Mouse (Mus musculus) spleen, adult 12 weeks (tissue): ENCODE measurements around the gene Lpar1.

Experiments
- DNase-seq: peaks from one replicate; pipeline ENCODE4 v3.0.0; 2022; ENCODE audit warnings: low spot score

The Lpar1 gene

DNA sequence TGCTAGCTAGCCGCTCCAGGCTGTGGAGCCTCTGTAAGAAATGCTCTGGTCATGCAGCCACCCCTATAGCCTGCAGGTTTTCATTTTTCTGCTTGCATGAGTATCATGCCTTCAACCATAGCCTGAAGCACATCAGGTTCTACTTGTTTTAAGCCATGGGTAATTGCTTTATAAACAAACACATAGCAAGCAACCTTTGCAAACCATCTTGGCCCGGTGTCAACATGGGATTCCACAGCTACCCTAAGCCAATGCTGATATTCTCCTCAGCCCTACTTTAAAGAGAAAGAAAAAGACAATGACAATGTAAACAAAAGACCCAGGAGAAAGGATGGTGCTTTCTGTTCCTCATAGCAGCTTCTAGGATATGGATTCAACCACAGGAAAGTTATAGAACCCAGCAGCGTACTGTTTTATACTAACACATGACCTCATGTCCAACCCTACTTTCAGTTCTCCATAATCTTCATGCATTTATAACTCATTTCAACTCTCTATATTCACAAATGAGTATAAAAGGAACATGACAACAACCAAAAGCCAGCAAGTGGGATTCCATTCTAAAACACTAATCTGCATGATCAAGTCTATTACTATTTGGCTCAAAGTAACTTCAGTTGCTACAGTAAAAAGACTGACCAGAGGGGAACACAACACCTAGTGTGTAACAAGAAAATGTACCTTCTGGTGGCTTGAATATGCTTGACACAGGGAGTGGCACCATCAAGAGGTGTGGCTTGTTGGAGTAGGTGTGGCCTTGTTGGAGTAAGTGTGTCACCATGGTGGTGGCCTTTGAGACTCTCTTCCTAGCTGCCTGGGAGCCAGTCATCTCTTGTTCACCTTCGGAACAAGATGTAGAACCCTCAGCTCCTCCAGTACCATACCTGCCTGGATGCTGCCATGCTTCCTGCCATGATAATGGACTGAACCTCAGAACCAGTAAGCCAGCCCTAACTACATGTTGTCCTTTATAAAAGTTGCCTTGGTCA, 46.9 kb downstream of the Lpar1 start:
- no peak for DNase-seq

DNA sequence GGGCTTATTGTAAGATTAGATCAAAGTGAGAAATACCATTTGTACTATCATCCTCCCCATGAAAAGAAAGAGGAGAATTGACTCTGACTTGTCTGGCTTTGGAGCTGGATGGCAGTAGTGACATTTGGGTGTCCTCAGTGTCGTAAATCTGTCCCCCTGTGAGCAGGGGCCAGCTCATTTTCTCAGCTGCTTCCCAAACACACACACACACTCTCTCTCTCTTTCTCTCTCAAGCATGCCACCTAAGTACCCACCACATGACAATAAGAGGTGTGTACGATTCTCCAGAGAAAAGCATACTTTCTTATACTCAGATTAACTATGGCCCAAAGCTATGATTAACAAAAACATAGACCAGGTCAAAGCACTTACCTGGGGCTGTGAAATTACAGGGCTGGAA, 49.4 kb downstream of the Lpar1 start:
- no peak for DNase-seq

DNA sequence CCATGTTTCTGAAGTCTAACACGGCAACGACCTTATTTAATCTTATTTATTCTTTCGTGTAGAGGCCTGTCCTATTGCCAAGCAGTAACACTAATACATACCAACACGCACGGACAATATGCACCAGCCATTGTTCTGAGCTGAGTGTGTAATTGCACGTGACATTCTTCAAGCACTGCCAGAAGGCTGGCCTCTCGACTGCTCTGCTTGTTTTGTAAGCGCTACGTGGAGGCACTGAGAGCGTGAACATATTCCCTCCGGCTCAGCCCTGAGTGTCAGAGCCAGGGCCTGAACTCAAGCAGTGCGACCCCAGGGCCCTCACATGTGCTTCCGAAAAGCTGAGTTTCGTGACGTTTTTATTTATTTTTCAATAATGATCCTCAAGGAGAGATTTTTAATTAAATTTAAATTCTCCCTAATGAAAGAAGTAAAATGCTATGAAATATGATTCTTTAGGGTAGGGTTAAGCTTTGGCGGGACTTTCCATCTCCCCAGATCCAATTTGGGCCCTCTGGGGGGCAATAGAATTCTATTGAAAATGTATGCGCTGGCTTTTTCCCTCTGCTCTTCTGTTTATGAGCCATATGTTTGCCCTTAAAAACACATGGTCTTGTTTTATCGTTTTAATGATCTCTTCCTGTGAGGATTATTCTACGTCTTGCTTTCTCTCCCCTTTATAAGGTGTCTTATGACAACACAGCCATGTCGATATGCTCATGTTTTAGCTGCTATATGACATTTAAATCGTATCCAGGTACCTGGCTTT, 52.5 kb downstream of the Lpar1 start:
- no peak for DNase-seq

DNA sequence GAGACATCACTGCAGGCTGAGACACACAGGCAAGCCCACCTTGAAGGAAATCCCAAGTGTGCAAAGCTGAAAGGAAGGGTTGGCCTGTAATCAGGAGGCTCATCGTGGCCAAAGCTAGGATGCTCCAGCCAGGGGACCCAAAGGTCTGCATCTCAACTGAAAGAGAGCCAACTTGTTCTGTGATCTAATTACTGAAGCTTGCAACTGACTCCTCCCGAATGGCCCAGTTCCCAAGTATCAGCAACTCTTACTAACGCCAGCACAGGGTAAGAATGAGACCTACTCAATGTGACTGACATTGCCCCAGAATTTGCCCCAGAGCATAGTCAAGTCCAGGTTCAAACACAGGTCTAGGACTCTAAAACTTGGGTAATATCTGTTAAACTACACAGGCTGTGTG, 53.9 kb downstream of the Lpar1 start:
- no peak for DNase-seq

DNA sequence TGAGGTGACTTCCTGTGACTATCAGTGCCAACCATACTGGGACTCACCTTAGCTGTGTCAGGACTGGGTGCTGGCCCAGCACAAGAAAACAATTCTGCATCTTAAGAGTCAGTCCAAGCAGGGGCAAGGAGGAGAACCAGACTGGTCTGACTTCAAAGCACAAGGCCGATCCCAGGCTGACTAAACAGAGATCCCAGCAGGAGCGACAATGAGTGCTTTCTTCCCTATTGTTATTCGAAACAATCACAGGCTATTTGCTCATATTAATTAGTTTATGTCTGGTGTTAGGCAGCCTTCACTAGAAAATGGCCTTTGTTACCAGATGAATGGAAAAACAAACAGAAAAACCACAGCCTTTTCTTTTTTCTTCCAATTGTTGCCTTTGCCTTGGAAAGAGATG, 54.5 kb downstream of the Lpar1 start:
- no peak for DNase-seq

DNA sequence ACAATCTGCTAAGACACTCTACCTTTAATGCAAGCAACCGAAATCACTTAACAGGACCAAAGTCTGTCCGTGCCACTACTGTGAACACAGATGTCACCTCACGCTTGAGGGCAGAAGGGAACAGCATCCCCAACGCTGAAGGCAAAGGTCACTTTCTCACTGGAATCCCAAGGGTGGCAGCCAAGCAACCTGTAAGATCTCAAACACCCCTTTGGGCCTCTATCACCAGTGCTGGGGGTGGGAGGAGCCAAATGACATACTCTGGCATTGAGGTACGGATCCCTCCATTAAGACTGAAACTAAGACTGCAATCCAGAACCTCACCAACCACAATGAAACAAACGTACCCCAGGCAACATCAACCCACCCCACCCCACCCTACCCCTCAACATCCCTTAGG, 55.0 kb downstream of the Lpar1 start:
- DNase-seq: no peak

DNA sequence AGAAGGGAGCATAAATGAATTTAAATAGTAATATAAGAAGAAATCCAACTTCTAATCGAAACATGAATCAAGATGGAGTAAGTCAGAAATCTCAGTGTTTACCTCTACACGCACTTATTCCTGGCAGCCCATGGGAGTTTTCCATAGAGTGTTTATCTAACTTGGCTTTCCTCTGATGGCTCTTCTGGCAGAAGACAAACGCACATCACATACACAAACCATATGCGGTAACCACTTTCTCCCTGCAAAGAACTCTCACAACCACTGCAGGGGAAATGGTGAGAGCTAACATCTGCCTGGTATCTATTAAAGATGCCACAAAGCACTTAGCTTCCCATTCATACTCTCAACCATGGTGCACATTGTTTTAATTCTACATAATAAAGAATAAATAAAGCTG, 56.4 kb downstream of the Lpar1 start:
- DNase-seq: no peak

DNA sequence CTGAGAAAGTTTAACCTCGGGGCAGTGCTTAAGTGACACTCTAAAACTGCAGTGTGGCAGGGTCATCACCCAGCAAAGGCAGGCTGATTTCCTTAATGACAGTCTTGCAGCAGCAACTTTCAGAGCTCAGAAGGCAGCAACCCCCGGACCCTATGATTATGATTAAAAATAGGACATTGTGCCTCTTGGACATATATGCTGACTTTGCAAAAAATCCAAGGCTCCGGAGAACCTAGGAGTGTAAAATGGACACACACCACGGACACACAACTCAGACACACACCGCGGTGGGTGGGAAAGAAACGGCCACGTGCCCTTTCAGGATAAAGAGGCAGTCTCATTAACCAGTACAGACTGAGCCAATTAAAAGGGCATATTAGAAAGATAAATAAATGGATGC, 57.0 kb downstream of the Lpar1 start:
- no peak for DNase-seq

DNA sequence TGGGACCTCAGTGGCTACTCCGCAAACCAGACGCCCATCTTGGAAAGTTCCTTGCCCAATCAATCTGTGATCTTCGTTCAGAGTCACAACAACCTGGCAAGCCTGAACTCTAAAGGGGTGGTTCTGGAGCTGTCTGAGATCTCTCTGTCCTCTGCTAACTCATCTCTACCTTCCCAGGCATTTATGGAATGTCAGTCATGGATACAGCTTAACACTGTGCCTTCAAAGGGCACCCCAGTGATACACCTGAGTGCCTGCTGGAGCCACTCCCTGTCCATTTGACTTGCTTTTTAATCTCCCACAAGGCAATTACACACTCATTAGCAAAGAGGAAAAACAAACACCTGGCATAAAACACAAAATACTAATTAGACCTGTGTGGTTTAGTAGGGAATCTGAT, 62.0 kb downstream of the Lpar1 start:
- DNase-seq: no peak

DNA sequence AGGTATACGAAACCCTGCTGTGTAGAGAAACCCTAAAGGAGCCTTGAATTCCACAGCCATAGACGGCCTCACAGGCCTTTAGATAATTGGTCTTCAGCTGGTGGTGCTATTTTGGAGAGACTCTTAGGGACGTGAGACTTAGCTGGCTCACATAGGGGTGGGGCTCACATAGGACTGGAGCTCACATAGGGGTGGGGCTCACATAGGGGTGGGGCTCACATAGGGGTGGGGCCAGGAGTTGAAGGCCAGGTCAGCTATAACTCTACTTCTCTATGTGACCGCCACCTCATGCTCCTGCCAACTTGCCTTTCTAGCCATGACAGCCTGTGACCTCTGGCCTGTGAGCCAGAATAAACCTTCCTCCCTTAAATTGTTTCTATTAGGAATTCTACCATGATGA, 63.3 kb downstream of the Lpar1 start:
- DNase-seq: no peak

DNA sequence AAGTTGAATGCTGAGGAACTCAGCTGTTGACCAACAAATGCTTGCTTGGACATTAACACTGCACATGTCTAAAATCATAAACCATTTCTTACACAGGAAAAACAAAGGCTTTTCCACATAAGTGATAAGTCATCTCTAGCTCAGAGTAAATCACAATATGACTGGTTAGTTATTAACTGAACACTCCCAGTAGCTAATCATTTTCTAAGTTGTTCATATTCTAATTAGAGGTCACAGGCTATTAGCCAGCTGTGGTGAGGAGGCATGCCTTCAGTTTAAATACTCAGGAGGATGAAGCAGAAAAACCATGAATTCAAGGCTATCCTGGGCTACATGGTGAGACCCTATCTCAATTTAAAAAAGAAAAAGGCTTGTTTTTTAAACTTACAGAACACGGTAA, 75.1 kb downstream of the Lpar1 start:
- DNase-seq: no peak

DNA sequence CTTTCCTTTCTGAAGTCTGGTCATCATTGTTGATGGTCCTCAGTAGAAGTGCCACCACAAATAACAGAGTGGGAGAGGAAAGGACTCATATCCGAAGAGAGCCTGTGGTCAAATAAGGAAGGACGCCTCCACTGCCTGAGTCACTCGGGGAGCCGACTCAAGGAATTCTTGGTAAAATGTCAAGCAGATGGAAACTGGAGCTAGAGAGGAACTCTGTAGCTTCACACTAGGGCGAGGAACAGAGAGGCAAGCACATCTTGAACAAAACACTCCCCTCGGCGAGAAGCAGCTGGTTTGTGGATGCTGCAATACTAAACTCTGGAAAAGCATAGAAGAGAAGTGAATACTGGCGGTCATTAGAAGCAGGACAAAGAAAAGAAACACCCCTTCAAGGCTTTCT, 76.0 kb downstream of the Lpar1 start:
- no peak for DNase-seq

DNA sequence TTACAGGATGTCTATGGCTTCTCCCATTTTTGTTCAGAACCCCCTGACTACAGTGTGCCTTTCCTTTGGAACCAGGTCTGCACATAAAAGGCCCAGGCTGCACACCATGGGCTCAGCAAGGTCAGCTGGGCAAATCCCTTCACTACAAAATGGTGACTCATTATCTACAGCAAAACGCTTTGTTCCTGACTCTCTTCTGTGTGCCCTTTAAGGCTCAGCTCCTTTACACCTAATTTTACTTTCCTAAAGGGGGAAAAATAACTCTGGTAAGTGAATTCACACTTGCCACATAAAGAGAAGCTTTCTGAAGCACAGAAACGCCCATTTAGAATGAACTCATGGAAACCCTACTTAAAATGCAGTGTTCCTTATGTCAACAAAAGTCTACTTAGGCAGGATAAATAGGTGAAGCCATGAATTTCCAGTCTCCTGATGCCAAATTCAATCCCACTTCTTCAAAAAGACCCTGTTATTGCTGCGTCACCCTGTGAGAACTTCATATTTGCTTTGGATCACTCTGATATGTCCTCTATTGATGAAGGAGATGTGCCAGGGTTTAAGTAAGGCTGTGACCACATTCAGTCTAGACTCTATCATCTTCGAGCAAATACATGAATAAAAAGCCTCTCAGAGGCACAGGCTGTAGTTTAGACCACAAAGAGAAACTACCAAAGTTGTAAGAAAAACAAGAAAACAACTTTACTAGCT, 82.3 kb downstream of the Lpar1 start:
- DNase-seq: no peak

DNA sequence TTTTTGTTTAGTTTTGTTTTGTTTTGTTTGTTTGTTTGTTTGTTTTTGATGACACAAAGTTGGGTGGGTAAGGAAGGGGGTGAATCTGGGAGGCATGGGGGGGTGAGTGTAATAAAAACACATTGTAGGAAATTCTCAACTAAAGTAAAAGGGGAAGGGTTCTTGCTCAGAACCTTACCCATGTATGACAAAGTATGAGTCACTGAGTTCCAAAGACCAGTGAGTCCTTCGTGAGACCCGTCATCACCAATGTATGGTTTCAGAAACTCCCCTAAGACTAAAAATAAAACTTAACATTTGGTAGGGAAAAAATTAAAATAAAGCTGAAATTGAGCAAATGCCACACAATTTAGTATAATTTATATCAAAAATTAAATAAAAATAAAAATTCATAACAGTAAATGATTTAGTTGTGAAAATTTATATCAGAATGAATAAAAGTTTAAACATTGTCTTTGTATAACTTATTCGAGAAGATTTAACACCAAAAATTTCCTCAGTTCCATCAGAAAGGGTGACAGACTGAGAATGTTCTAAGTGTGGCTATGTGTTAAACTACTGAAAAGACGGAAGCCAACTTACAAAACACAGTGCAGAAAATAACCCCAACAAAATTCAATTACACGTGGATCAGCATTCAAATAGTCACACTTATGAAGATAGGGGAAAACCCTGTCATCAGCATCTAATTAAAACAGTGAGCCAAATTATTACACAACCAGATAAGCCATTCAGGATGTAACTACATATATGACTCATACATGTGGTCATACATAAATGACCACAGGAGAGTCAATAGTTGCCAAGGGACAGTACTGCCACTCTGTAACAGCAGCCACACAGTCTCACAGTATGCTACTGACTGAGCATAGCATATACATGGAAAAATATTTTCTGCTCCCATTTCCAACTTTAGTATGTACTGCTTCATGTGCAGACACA, 83.8 kb downstream of the Lpar1 start:
- no peak for DNase-seq

DNA sequence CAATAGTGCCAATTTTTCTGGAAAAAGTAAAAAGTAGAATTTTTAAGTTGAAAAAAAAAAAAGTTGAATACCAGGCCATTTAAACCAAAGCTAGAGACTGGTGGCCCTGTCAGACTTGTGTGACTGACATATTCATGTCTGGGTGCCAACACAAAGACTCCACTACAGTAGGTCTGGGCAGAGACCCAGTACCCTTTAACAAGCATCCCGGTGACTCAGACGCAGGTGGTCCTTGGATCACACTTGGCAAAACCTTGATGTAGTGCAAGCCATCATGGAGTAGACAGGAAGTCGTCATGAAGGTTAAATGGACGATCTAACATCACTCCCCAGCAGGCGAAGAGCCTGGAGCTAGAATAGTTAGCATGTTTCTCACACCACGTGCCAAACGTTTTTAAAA, 84.7 kb downstream of the Lpar1 start:
- DNase-seq: no peak

DNA sequence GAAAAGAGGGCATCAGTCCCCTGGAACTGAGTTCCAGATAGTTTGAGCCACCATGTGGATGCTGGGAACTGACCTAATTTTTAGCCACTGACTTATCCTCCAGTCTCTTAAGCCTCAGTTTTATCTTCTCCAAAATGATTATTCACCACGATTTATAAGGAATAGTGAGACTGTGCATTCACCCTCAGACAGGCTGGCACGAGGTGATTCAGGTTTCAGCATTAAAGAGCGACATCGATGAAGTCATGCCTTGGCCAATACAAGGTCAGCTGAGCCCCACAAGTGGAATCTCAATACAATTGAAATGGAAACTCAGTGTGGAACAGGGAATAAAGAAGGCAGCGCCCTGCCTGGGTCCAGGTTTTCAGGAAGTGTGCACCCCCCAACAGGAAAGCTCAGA, 88.1 kb downstream of the Lpar1 start:
- no peak for DNase-seq

DNA sequence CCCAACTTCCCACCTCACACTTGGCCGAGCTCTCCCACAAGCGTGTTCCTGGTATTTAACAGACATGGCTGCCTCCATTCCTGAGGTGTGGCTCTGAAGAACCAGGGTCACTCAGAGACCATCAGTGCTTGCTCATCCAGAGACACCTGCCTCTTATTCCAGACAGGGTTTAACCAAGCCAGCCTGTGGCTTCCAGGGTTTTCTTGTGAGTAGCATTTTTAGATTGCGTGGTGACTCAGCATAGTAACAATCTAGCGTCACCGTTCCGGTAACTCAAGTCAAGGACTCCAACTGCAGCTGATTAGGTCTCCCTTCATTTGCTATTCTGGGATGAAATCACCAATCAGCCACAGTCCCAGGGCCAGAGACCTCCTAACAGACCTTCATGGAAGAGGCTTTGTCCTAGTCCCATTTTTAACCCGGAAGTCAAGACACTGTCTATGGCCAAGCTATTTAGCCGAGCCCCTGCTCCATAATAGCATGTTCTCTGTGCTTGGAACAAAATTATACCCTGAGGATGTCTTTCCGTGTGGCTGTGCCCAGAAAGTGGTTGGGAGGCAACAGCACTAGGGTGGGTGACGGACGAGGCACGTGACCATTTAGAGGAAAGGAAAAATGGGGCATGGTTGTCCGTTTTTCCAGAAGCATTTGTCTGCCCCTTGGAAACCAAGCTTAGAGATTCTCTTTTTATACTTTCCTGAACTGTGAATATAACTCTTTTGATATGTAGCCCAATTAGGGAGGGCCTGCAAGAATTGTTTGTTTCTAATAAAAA, 89.1 kb downstream of the Lpar1 start:
- DNase-seq: no peak

DNA sequence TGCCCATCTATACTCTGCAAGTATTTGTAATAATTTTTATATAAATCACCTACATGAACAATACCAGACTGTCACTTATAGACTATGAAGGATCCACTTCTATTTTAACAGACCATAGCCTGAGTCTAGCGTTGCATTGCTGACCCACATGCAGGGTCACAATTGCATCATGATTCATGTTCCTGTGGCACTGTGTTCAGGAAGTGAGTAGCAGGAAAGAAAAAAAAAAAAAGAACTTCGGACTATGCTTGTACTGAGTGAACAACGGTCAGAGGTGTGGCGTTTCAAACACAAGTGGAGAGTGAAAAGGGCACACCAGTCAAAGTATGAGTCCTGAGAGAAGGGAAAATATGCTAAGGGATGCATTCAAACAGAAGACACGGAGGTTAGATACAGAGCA, 90.7 kb downstream of the Lpar1 start:
- DNase-seq: no peak

DNA sequence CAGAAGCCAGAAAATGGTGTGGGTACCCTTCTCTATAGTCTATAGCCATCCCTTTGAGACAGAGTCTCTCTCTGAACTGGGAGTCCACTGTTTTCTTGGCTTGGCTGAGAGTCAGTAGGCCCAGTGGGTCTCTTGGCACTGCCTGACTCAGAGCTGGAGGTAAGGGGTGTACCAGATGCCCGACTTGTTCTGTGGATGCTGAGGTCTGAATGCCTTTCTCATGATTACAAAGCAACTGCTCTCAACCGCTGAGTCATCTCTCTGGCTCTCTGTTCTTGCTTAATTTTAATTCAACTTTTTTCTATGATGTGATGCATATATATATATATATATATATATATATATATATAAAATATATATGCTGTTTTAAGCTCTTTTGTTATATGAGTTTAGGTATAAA, 91.1 kb downstream of the Lpar1 start:
- DNase-seq: no peak

DNA sequence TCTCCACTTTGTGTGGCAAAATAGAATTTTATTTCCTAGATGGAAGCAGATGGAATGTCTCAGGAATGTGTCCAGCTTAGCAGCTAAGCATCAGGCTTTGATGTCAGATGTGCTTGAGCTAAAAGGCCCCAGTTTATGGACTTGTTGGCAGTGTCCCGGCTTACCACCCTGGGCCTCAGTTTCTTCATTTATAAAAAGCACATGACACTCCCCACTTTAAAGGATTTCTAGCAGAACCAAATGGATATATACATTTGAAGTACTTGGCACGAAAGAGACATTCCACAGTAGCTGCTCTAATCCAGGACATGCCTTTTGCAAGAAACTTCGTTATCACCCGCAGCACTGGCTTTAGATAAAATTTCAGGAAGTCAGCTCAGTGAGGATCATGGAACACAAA, 100.4 kb downstream of the Lpar1 start:
- no peak for DNase-seq

DNA sequence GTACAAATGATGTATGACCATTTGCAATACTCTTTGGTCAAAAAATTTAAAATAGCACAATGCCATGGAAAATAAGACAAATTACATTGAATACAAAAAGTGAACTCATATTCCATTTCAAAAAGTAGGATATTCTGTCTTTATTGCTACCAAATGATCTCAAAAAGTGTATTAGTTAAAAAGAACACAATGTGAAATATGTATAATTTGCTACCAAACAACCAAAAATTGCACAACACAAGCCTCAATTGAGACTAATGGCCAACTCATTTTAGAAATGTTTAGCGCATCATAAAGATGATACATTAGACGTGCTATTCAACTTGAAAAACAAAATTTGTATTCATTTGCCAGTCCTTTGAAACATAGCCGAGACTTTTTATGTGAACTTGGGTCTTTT, 104.9 kb downstream of the Lpar1 start:
- no peak for DNase-seq
